Mouse (Mus musculus) liver, adult (tissue): Measurements from ENCODE around the gene Camk2g.

Experiments
- GATA4 ChIP-seq: IDR thresholded peaks from 2 replicates; pipeline ENCODE4 v1.6.1; 2014; ENCODE audit warnings: mild to moderate bottlenecking, low read length; ENCODE audit not compliant: insufficient replicate concordance

Camk2g gene

GRCm38 (mm10) chr14:20686576-20686975 lies 107.3 kb downstream of the Camk2g start:
- no peak for TF ChIP-seq GATA4
